Mouse (Mus musculus) adrenal gland, adult 8-10 months (tissue): Measurements from ENCODE around the gene Htra3. TPM values are rescaled to one million over a fixed set of nuclear protein-coding genes. Genes with fewer than 3 reads are reported as not detected.
A peak's percentile ranks its signal among the peaks of the same experiment; 100 is the strongest.

Source experiments
- DNase-seq: peaks from one replicate; pipeline ENCODE4 v3.0.0; 2022
- total RNA-seq, 4 experiments: library from RNA; stranded (reverse); gene quantifications; 2 replicates each; pipeline ENCODE4 v1.2.4; 2022

Htra3 gene
- total RNA-seq, 4 experiments from 2014 or later, result 21.3 to 114 (median 48.7) TPM

- no peak for DNase-seq
These were observed 27.3 kb downstream of the Htra3 start for GRCm38 (mm10) chr5:35652319-35652718.

DNA sequence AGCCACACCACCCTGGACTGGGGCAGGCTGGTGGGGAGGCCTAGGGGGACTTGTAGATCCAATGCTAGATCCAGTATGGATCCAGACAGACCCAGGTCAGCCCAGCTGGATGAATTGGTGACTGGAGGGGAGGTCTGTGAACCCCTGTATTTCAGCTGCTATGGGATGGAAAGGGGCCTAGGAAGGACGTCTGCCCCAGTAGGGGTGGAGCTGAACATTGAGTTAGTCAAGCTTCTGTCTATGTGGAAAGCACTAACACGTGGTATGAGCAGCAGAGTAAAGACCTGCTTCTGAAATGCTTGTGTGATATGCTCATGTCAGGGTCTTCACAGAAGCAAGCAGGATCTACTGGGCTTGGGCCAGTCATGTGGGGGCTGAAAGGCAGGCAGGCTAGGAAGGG is 31.4 kb downstream of the Htra3 start:
- no peak for DNase-seq

DNA sequence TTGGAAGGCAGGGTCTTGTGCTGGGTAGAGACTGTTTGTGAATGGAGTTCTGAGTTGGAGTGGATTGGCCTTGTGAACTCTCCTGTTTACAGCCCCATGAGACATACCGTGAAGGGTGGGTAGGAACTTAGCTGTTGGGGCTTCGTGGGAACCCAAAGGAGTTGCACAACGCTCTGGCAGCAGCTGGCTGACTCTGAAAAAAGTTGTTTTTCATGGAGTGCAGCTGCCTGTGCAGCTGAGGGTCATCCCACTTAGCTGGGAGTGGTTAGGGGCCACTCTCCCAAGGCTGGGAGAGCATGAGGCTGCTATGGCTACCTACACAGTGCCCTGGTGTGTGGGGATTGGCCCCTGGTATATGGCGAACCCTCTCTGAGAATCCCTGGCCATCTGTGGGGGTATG is 32.0 kb downstream of the Htra3 start:
- DNase-seq, result no peak

- DNase-seq, result no peak
These were observed 32.7 kb downstream of the Htra3 start for GRCm38 (mm10) chr5:35646927-35647326.

- DNase-seq, result no peak
These were observed 33.6 kb downstream of the Htra3 start for GRCm38 (mm10) chr5:35645938-35646493.

GRCm38 (mm10) chr5:35644082-35644481 is 35.5 kb downstream of the Htra3 start:
- no peak for DNase-seq

- DNase-seq, result no peak
These were observed 36.1 kb downstream of the Htra3 start for GRCm38 (mm10) chr5:35643401-35644048.

- DNase-seq, result no peak
These were observed 37.5 kb downstream of the Htra3 start for GRCm38 (mm10) chr5:35641961-35642584.

- DNase-seq, result peak; percentile 89
These were observed 43.6 kb downstream of the Htra3 start for GRCm38 (mm10) chr5:35636016-35636415.

- no peak for DNase-seq
These were observed 46.7 kb downstream of the Htra3 start for GRCm38 (mm10) chr5:35632841-35633240.

DNA sequence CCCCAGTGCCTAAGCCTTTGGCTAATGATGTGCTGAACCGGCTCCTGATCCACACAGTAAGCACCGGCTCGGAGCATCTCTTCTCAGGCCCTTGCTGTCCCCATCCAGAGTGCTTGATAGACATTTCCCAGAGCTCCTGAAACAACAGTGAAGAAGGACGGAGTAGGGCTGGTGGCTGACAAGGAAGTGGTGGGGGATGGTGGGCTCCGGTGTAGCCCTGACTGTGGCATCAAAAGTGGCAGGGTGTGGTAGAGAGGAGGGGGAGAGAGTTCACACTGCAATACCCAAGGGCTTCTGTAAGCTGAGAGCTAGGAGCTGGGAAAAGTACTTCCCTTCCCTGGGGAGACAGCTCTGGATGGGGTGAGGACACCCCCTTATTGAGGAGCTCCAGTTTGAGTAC is 47.8 kb downstream of the Htra3 start:
- no peak for DNase-seq

DNA sequence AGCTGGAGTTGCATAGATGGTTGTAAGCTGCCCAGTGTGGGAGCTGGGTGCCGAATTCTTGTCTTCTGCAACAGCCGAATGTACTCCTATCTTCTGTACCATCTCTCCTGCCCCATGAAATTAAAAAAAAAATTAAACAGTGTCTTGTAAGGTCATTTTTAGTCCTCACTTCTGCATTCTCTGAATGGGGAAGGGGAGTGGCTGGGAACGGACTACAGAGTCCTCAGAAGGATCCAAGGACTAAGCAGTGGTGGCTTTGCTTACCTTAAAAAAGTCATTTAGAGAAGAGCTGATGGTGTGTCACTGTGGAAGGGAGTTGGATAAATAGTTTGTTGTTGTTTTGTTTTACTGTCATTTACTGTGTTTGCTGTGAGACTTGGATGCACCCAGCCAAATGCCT is 48.4 kb downstream of the Htra3 start:
- no peak for DNase-seq

DNA sequence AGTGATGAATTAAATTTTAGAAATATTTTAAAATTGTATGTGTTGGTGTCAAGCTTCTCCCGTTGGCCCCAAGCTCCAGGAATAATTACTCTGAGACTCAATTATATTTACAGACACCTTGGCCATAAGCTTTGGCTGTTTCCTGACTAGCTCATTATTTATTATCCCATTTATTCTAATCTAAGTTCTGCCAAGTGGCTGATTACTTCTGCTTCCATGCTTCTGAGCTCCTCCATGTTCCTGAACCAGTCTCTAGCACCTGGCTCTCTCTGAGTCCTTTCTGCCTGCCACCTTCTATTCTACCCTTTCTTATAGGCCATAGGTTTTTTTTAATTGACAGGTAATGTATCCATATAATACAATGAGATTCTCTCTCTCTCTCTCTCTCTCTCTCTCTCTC is 48.9 kb downstream of the Htra3 start:
- DNase-seq, result no peak

- no peak for DNase-seq
These were observed 50.2 kb downstream of the Htra3 start for GRCm38 (mm10) chr5:35629333-35629732.

DNA sequence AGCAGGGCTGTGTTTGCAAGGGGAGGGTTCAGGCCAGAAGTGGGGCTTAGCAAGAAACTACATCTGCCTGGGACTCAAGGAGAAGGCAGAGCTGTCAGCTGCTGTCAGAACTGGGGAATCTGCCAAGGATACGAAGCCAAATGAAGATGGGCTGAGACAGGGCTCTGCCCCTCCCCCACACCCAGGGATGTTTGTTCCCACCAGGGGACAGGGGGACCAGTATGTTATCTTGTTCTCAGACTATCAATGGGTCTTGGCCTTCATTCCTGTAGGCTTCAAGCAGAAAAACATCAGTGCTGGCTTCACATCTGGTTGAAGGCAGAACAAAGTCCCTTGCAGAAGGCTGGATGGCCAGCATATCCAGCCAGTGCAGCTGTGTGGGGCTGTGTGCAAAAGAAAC is 50.9 kb downstream of the Htra3 start:
- DNase-seq, result no peak

GRCm38 (mm10) chr5:35627307-35627840 is 52.2 kb downstream of the Htra3 start:
- no peak for DNase-seq

GRCm38 (mm10) chr5:35626408-35626807 is 53.2 kb downstream of the Htra3 start:
- no peak for DNase-seq

GRCm38 (mm10) chr5:35624751-35625239 is 54.8 kb downstream of the Htra3 start:
- peak; percentile 45 for DNase-seq

GRCm38 (mm10) chr5:35623831-35624230 is 55.8 kb downstream of the Htra3 start:
- no peak for DNase-seq

GRCm38 (mm10) chr5:35621114-35621513 is 58.5 kb downstream of the Htra3 start:
- no peak for DNase-seq

DNA sequence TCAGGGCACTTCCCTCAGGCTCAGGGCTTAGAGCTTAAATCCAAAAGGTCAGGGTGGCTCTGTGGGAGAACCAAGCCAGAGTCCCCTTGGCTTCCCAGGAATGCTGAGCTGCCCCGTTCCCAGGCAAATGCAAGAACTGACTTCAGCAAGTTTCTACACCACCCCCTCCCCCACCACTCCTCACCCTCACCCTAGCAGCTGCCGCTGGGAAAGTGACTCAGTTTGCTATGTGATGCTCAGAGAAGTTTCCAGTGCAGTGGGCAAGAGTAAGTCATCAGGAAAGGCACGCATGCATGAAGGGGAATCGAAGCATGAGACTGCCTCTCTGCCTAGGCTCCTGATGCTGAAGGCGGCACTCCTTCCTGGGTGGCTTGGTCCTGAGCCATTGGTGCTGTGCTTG is 62.6 kb downstream of the Htra3 start:
- no peak for DNase-seq

DNA sequence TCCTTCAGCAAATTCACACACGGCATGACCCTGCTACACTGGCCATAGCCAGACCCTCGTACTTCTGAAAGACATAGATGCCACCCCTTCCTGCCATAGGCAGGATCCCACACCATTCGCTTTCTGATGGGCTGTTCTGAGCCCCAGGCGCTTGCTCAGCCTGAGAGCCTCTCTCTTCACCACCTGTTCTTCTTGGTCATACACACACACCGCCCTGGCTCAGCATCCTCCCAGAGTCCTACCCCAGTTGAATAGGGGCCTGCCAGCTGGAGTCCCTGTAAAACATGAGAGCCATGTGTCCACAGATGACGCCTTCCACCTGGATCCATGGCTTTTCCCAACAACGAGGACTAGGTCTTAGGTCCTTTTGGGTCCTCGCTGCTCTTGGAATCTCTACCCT is 66.9 kb downstream of the Htra3 start:
- DNase-seq, result no peak

GRCm38 (mm10) chr5:35611900-35612299 is 67.7 kb downstream of the Htra3 start:
- no peak for DNase-seq

DNA sequence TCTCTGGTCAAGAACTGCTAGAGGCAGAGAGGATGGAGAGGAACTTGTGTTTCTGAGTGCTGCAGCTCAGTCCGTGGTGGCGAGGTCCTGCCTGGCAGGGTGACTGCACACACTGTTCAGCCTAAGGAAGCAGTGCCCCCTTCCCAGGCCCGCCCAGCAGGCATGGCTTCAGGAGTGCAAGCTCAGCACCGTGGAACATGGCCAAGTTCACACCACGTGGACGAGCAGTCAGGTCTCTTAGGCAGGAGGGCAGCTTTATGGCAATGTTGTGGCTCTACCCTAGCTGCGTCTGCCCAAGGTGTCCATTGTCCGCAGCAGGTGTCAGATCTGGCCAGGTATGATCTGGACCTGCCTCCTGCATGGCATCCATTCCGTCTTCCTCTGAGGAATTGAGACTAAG is 68.4 kb downstream of the Htra3 start:
- no peak for DNase-seq
